Mouse (Mus musculus): ENCODE results near the gene 4930524B15Rik. TPM values are rescaled to one million over a fixed set of nuclear protein-coding genes. Genes with fewer than 3 reads are reported as not detected.
"Not testable (repeated sequence)": the region's sequence is repeated elsewhere in the genome, so short reads cannot be mapped to it uniquely, and the experiment has no call there.

Gene 4930524B15Rik
- polyA plus RNA-seq, 1 experiment from 2014 or later: not detected

DNA sequence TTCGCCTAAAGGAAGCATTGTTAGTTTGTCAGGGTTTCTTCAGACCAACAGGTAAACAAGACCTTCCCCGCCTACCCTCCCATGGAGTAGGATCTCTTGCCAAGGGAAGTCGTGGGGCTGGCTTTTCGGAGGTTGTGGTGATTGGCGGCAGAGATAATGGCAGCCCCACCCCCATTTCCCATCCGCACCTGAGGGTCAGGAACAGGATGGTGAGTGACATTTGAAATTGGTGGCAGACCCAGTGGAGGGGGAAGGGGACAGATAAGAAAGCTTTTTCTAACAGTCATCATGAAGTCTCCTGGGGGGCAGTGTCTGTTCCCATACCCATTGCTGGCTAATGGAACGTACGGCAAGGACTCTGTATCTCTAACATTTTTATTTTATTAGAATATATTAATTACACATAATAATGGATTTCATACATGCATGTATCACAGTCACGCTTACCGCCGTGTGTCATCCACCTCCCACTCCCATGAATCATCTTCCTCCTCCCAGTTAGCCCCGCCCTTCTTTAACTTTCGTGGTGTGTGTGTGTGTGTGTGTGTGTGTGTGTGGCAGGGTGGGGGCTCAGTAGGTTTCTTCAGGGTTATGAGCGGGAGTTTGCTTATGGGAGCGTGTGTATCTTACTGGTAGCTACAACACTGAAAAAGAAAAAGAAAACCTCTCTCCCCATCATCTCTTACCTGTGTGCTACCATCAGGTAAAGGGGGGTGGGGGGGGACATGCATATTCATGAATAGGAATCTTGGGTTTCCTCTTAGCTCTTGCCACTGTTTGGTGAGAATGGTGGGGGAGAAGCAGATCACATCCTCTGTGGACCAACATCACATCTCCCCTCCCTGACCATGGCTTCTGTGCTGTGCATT lies 16.7 kb upstream of the 4930524B15Rik start:
- 19% methylated on average over 15 of the region's 15 CpGs for WGBS
- Histone ChIP-seq H3K4me2 (ENCODE audit: low read depth, low read length) (peak overlapping the region; percentile 61), H3K36me3 (ENCODE audit: control insufficient read depth, insufficient read depth, low read length) (no peaks in the 10 kb centered on the region), H3K9ac (ENCODE audit: low read depth, low read length) (peak overlapping the region; percentile 59; the same call in 1 of the 2 replicates), H3K27ac (ENCODE audit: low read length) (no peak overlapping the region), H3K4me1 (ENCODE audit: control insufficient read depth, insufficient read depth, low read length) (peaks cover 4% of the 10 kb centered on the region; the same call in 1 of the 2 replicates), H3K9me3 (ENCODE audit: control insufficient read depth, low read length) (no peaks in the 10 kb centered on the region), H3K27me3 (replicated peaks; ENCODE audit: control insufficient read depth, insufficient read depth, low read length) (no peaks in the 10 kb centered on the region; the same call in none of the 2 replicates), H3K4me3 (ENCODE audit: low read length) (peak overlapping the region; percentile 53)
- peak; percentile 60 for ATAC-seq

DNA sequence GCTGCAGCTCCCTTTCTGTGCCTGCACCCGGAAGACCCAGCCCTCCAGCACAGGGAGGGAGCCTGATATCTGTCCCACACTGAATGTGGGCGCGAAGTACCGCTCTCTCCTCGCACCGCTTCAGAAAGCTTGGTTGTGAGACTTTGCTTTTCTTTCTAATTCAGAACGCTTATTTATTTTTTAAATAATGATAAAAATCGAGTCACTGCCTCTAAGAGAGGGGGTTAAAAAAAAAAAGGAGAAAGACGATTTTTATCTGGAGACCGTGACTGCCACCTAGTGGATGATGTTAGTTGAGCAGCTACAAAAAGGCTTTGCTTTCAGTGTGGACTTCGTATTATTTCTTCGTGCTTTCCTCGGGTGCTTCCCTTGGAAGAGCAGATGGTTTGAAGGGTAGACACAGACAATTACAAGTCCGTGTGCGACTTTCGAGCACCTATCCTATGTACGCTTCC lies 16.0 kb upstream of the 4930524B15Rik start:
- no peaks in the 10 kb centered on the region for H3K36me3 ChIP-seq (ENCODE audit: control insufficient read depth, insufficient read depth, low read length)
- H3K4me3 ChIP-seq (ENCODE audit: low read length): peak overlapping the region; percentile 53
- H3K9ac ChIP-seq (ENCODE audit: low read depth, low read length): peak overlapping the region; percentile 59
- H3K9me3 ChIP-seq (ENCODE audit: control insufficient read depth, low read length): no peaks in the 10 kb centered on the region
- H3K27ac ChIP-seq (ENCODE audit: low read length): no peak overlapping the region
- peaks cover 4% of the 10 kb centered on the region; the same call in 1 of the 2 replicates for H3K4me1 ChIP-seq (ENCODE audit: control insufficient read depth, insufficient read depth, low read length)
- peak; percentile 89 for ATAC-seq
- WGBS: under 1% methylated on average over 17 of the region's 17 CpGs
- no peaks in the 10 kb centered on the region; the same call in none of the 2 replicates for H3K27me3 ChIP-seq (replicated peaks; ENCODE audit: control insufficient read depth, insufficient read depth, low read length)
- peak overlapping the region; percentile 61 for H3K4me2 ChIP-seq (ENCODE audit: low read depth, low read length)

DNA sequence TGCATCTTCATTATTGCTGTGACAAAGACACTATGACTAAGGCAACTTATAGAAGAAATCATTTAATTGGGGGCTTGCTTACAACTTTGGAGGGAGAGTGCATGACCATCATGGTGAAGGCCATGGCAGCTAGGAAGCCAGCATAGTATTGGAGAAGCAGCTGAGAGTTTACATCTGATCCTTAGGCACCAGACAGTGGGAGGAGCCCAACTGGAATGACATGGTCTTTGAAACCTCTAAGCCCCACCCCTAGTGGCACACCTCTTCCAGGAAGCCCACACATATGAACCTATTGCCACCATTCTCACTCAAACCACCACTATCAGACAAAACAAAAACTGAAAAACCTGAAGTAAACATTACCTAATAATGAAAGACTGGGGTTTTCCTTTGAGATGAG lies 5.3 kb upstream of the 4930524B15Rik start:
- no peak overlapping the region for H3K27ac ChIP-seq (ENCODE audit: low read length)
- no peak overlapping the region for H3K4me3 ChIP-seq (ENCODE audit: low read length)
- H3K36me3 ChIP-seq (ENCODE audit: control insufficient read depth, insufficient read depth, low read length): no peaks in the 10 kb centered on the region
- H3K9ac ChIP-seq (ENCODE audit: low read depth, low read length): no peak overlapping the region
- no peaks in the 10 kb centered on the region for H3K27me3 ChIP-seq (replicated peaks; ENCODE audit: control insufficient read depth, insufficient read depth, low read length)
- H3K9me3 ChIP-seq (ENCODE audit: control insufficient read depth, low read length): no peaks in the 10 kb centered on the region
- H3K4me2 ChIP-seq (ENCODE audit: low read depth, low read length): no peak overlapping the region
- no peak for ATAC-seq
- H3K4me1 ChIP-seq (ENCODE audit: control insufficient read depth, insufficient read depth, low read length): no peaks in the 10 kb centered on the region

DNA sequence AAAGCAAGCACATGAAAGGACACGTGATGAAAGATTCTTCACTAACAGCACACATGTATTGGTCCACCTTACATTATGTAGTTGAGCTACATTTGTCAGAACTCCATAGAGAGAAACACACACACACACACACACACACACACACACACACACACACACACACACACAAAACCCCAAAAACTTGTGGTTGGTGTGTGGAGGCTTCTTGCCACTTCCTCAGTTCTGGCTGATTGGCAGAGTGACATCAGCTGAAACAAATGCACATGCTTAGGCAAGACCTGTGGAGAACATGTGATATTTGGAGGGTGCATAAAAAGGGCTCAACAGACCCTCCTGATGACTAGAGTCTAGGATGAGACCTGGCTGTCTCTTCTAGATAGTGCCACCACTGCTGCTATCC lies 1.4 kb upstream of the 4930524B15Rik start:
- no peak for ATAC-seq
- Histone ChIP-seq H3K27me3 (replicated peaks; ENCODE audit: control insufficient read depth, insufficient read depth, low read length) (no peaks in the 10 kb centered on the region), H3K4me1 (ENCODE audit: control insufficient read depth, insufficient read depth, low read length) (0 out of 2 replicates have a peak, but pooled peaks cover 4% of the 10 kb centered on the region), H3K9ac (ENCODE audit: low read depth, low read length) (no peak overlapping the region), H3K27ac (ENCODE audit: low read length) (no peak overlapping the region), H3K4me2 (ENCODE audit: low read depth, low read length) (no peak overlapping the region), H3K9me3 (ENCODE audit: control insufficient read depth, low read length) (no peaks in the 10 kb centered on the region), H3K4me3 (ENCODE audit: low read length) (no peak overlapping the region), H3K36me3 (ENCODE audit: control insufficient read depth, insufficient read depth, low read length) (no peaks in the 10 kb centered on the region)
- 84% methylated on average over 1 of the region's 1 CpGs for WGBS

DNA sequence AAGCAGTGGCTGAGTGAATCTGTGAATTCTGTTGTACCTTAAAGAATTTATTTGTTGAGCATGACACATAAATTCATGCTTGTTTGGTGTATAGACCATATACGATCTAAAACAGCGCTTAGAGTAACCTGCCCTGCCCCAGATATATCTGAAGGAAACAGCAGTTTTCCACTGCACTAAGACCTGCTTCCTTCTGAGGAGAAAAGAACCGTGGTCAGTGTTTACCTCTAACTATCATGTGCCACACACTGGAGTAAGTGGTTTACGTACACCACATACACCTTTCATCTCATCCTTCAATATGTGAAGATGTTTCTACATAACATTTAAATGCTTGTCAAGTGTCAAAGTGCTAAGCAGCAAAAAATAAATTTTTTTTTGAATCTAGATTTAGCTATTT lies 8.7 kb downstream of the 4930524B15Rik start:
- no peak for ATAC-seq
- Histone ChIP-seq H3K4me3 (ENCODE audit: low read length) (no peak overlapping the region), H3K36me3 (ENCODE audit: control insufficient read depth, insufficient read depth, low read length) (no peaks in the 10 kb centered on the region), H3K9ac (ENCODE audit: low read depth, low read length) (no peak overlapping the region), H3K27ac (ENCODE audit: low read length) (no peak overlapping the region), H3K9me3 (ENCODE audit: control insufficient read depth, low read length) (no peaks in the 10 kb centered on the region), H3K27me3 (replicated peaks; ENCODE audit: control insufficient read depth, insufficient read depth, low read length) (no peaks in the 10 kb centered on the region), H3K4me1 (ENCODE audit: control insufficient read depth, insufficient read depth, low read length) (no peaks in the 10 kb centered on the region), H3K4me2 (ENCODE audit: low read depth, low read length) (no peak overlapping the region)
- WGBS: 53% methylated on average over 4 of the region's 4 CpGs

DNA sequence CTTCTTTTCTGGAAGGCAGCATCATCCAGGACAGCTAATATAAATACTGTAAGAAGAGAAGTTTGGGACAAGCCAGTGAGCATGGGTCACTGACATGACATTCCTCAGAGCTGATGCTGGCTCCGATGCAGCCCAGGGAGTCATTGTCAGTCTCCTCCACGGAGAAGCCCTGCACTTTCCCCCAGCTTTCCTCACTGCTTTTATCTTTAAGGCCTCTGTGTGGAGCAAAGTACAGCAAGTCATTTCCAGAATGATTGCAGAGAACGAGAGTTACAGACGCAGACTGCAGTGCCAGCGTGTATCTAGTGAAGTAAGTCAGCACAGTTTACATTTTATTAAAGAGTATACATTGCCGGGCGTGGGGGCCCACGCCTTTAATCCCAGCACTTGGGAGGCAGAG lies 9.4 kb downstream of the 4930524B15Rik start:
- Histone ChIP-seq H3K4me1 (ENCODE audit: control insufficient read depth, insufficient read depth, low read length) (no peaks in the 10 kb centered on the region), H3K4me3 (ENCODE audit: low read length) (no peak overlapping the region), H3K4me2 (ENCODE audit: low read depth, low read length) (no peak overlapping the region), H3K9ac (ENCODE audit: low read depth, low read length) (no peak overlapping the region), H3K9me3 (ENCODE audit: control insufficient read depth, low read length) (0 out of 2 replicates have a peak, but pooled peaks cover 4% of the 10 kb centered on the region), H3K27ac (ENCODE audit: low read length) (no peak overlapping the region; the same call in 1 of the 2 replicates), H3K36me3 (ENCODE audit: control insufficient read depth, insufficient read depth, low read length) (no peaks in the 10 kb centered on the region), H3K27me3 (replicated peaks; ENCODE audit: control insufficient read depth, insufficient read depth, low read length) (no peaks in the 10 kb centered on the region)
- WGBS: 24% methylated on average over 8 of the region's 8 CpGs
- peak; percentile 93 for ATAC-seq

DNA sequence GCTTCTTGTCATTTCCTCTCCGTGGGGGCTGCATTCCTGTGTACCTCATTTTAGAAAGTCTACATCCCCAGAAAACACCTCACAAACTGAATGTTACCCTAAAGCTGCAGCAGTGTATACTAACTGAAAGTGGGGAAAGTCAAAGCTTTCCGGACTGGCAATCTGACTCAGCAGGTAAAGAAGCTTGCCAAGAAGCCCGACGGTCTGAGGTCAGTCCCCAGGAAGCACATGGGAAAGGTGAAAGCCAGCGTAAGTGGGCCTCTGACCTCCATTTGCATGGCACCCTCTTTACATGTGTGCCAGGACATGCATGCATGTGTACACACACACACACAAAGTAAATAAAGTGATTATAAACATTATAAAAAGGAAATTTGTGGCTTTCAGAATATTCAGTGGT lies 10.3 kb downstream of the 4930524B15Rik start:
- 0 out of 2 replicates have a peak, but pooled peaks cover 6% of the 10 kb centered on the region for H3K9me3 ChIP-seq (ENCODE audit: control insufficient read depth, low read length)
- no peak overlapping the region for H3K4me2 ChIP-seq (ENCODE audit: low read depth, low read length)
- no peak for ATAC-seq
- H3K4me1 ChIP-seq (ENCODE audit: control insufficient read depth, insufficient read depth, low read length): no peaks in the 10 kb centered on the region
- H3K4me3 ChIP-seq (ENCODE audit: low read length): no peak overlapping the region
- no peak overlapping the region for H3K27ac ChIP-seq (ENCODE audit: low read length)
- H3K36me3 ChIP-seq (ENCODE audit: control insufficient read depth, insufficient read depth, low read length): no peaks in the 10 kb centered on the region
- H3K9ac ChIP-seq (ENCODE audit: low read depth, low read length): no peak overlapping the region
- no peaks in the 10 kb centered on the region for H3K27me3 ChIP-seq (replicated peaks; ENCODE audit: control insufficient read depth, insufficient read depth, low read length)
- 83% methylated on average over 5 of the region's 5 CpGs for WGBS

DNA sequence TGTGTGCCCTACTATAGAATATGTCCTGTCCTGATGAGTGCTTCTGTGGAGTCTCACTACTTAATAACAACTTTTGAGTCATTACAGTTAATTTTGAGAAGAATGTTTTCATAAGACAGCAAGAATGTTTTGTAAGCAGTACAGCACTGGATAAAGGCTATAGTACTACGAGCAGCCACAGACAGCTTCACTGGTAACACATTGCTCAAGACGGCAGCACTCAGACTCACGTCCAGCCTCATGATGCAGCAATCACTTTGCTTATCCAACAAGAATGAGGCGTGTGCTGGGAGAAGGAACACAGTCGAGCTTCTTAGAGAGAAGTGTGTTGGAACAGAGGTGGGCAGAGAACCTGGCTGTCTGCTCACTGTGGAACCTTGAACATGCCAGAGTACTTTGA lies 10.7 kb downstream of the 4930524B15Rik start:
- no peak overlapping the region for H3K9ac ChIP-seq (ENCODE audit: low read depth, low read length)
- ATAC-seq: peak; percentile 71; the same call in 1 of the 2 replicates
- H3K27ac ChIP-seq (ENCODE audit: low read length): no peak overlapping the region
- H3K27me3 ChIP-seq (replicated peaks; ENCODE audit: control insufficient read depth, insufficient read depth, low read length): no peaks in the 10 kb centered on the region
- 50% methylated on average over 5 of the region's 5 CpGs for WGBS
- no peak overlapping the region for H3K4me2 ChIP-seq (ENCODE audit: low read depth, low read length)
- no peaks in the 10 kb centered on the region for H3K36me3 ChIP-seq (ENCODE audit: control insufficient read depth, insufficient read depth, low read length)
- H3K4me3 ChIP-seq (ENCODE audit: low read length): no peak overlapping the region
- H3K9me3 ChIP-seq (ENCODE audit: control insufficient read depth, low read length): 0 out of 2 replicates have a peak, but pooled peaks cover 6% of the 10 kb centered on the region
- no peaks in the 10 kb centered on the region for H3K4me1 ChIP-seq (ENCODE audit: control insufficient read depth, insufficient read depth, low read length)

DNA sequence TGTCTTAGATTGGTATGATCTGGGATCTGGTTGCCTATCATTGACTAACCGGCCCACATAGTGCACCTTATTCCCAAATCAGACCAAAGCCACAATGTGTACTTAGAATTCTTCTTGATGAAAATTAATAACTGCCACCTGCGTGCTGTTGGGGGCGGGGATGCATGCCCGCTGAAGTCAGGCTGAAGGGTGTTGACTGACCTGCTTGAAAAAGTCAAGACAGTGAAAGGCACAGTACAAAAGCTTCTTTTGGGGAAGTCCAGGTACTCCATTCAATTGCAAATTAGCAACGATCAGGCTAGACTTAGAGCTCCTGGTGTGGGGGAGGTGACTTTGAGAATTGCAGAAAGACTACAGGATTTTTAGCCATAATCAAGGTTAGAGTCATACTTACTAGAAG lies 14.7 kb downstream of the 4930524B15Rik start:
- 96% methylated on average over 5 of the region's 5 CpGs for WGBS
- not testable (repeated sequence) for H3K4me1 ChIP-seq (ENCODE audit: control insufficient read depth, insufficient read depth, low read length); H3K27ac ChIP-seq (ENCODE audit: low read length); H3K36me3 ChIP-seq (ENCODE audit: control insufficient read depth, insufficient read depth, low read length); ATAC-seq; H3K4me2 ChIP-seq (ENCODE audit: low read depth, low read length); H3K4me3 ChIP-seq (ENCODE audit: low read length); H3K9ac ChIP-seq (ENCODE audit: low read depth, low read length); H3K9me3 ChIP-seq (ENCODE audit: control insufficient read depth, low read length); H3K27me3 ChIP-seq (replicated peaks; ENCODE audit: control insufficient read depth, insufficient read depth, low read length)
